Mouse (Mus musculus) megakaryocyte, embryonic 14.5 days (primary cell): ENCODE data around the gene Fmo5.

Experiments
- FLI1 ChIP-seq: IDR thresholded peaks from 2 replicates; pipeline ENCODE4 v1.6.1; 2012; ENCODE audit warnings: low read length, inconsistent platforms, mixed read lengths
- GATA1 ChIP-seq: IDR thresholded peaks from 3 replicates; pipeline ENCODE4 v1.6.1; 2012; ENCODE audit warnings: mixed read lengths, low read length, inconsistent platforms, borderline replicate concordance

DNA sequence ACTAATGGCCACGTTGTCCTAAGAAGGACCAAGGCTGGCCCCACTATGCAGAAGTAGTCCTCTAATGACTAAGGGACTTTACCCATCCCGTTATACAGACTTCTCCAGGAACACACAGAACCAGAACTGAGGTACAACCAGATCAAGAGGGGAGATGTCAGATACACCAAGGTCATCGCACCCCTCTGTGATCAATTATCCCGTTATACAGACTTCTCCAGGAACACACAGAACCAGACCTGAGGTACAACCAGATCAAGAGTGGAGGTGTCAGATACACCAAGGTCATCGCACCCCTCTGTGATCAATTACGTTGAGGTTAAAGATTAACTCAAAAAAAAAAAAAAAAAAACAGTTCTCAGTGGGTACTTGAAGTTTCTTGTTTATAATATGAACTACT lies 17.6 kb upstream of the Fmo5 start:
- no peak for TF ChIP-seq GATA1
- TF ChIP-seq FLI1: no peak
